Mouse (Mus musculus) spleen, adult 10 weeks (tissue): ENCODE results near the gene Magea1. TPM values are rescaled to one million over a fixed set of nuclear protein-coding genes. Genes with fewer than 3 reads are reported as not detected.

Experiments used
- polyA plus RNA-seq: library from polyadenylated mRNA; stranded (reverse); fragments of 350-450 nt; fragmentation: Illumina TruSeq; extraction: RNeasy Lipid Tissue Mini Kit (QIAGEN cat#74804); gene quantifications from one replicate; pipeline ENCODE4 v1.2.3, GENCODE M21; 2015; ENCODE audit warnings: low replicate concordance; ENCODE audit not compliant: insufficient read depth

Magea1 gene
- polyA plus RNA-seq: not detected

GRCm38 (mm10) chrX:155089693-155090092 is at the start of gene Magea1:
Gene Magea1 (minus strand): TSS chrX:155089793.

DNA sequence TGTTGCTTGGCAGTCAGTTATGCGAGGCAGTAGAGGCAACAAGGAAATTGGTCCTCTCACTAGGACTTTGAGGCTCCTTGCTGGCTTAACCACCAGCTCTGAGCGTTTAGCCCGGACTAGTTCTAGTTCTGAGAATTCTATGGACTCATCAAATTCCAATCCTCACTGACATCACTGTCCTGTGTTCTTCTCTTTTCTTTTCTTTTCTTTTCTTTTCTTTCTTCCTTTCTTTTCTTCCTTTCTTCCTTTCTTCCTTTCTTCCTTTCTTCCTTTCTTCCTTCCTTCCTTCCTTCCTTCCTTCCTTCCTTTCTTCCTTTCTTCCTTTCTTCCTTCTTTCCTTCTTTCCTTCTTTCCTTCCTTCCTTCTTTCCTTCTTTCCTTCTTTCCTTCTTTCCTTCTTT is 38.7 kb upstream of the Magea1 start, which contains the start of gene Cldn34b2:
Cldn34b2 (minus strand) TSS at position 101 of the 400 bp plus-strand sequence.

GRCm38 (mm10) chrX:155093566-155093965 is 4.0 kb upstream of the Magea1 start, which contains the start of gene Magea2:
Gene Magea2 (minus strand): TSS chrX:155093666.

GRCm38 (mm10) chrX:155063045-155063444 is 26.5 kb downstream of the Magea1 start, which contains the start of gene Magea5:
Gene Magea5 (minus strand): TSS chrX:155063145.

Other genes with a start within 250 kb of the Magea1 start
- not detected for gene Cldn34b1, start 199.5 kb downstream of the Magea1 start, polyA plus RNA-seq
- not detected for gene Magea6, start 153.8 kb downstream of the Magea1 start, polyA plus RNA-seq
- not detected for gene Magea3, start 140.3 kb downstream of the Magea1 start, polyA plus RNA-seq
- not detected for gene Magea8, start 93.9 kb downstream of the Magea1 start, polyA plus RNA-seq
- gene Magea5, start 26.6 kb downstream of the Magea1 start, polyA plus RNA-seq: not detected
- not detected for gene Magea2, start 3.9 kb upstream of the Magea1 start, polyA plus RNA-seq
- 0.23 TPM for gene Cldn34b2, start 38.6 kb upstream of the Magea1 start, polyA plus RNA-seq
- gene Sat1, start 126.7 kb upstream of the Magea1 start, polyA plus RNA-seq: 728 TPM
- gene Acot9, start 172.7 kb upstream of the Magea1 start, polyA plus RNA-seq: 56.4 TPM